Mouse (Mus musculus) hindbrain, embryonic 12.5 days (tissue): ENCODE data around the gene Psen2. TPM values are rescaled to one million over a fixed set of nuclear protein-coding genes. Genes with fewer than 3 reads are reported as not detected.
A peak's percentile ranks its signal among the peaks of the same experiment; 100 is the strongest.

Experiments
- ATAC-seq: fragments of 200-750 bp; cut with Nextera tagmentation; 2 replicates; pipeline ENCODE4 v1.8.0; 2017; ENCODE audit warnings: moderate TSS enrichment; ENCODE audit not compliant: low FRiP score
- H3K27ac ChIP-seq: fragments of 300-500 bp; sonication (generic); 2 replicates; pipeline ENCODE4 v1.5.1; 2016; ENCODE audit warnings: mild to moderate bottlenecking
- H3K27me3 ChIP-seq: fragments of 300-500 bp; sonication (generic); 2 replicates; pipeline ENCODE4 v1.6.1; 2016; ENCODE audit warnings: mild to moderate bottlenecking
- H3K36me3 ChIP-seq: fragments of 300-500 bp; sonication (generic); 2 replicates; pipeline ENCODE4 v1.6.1; 2016; ENCODE audit warnings: mild to moderate bottlenecking
- H3K4me1 ChIP-seq: fragments of 300-500 bp; sonication (generic); 2 replicates; pipeline ENCODE4 v1.6.1; 2016
- H3K4me2 ChIP-seq: fragments of 300-500 bp; sonication (generic); replicated peaks from 2 replicates; pipeline ENCODE4 v1.6.1; 2016; ENCODE audit warnings: mild to moderate bottlenecking
- H3K4me3 ChIP-seq: fragments of 300-500 bp; sonication (generic); 2 replicates; pipeline ENCODE4 v1.5.1; 2016; ENCODE audit warnings: mild to moderate bottlenecking
- H3K9ac ChIP-seq: fragments of 300-500 bp; sonication (generic); 2 replicates; pipeline ENCODE4 v1.6.1; 2016; ENCODE audit warnings: mild to moderate bottlenecking, moderate library complexity
- H3K9me3 ChIP-seq: fragments of 300-500 bp; sonication (generic); replicated peaks from 2 replicates; pipeline ENCODE4 v1.6.1; 2016; ENCODE audit warnings: mild to moderate bottlenecking
- WGBS: fragments of 180-500 bp; shearing (Covaris S2); methylation state at CpG from one replicate; pipeline ENCODE4 v1.1.7; 2016; 5-methylcytosine and 5-hydroxymethylcytosine counted together
- polyA plus RNA-seq: library from polyadenylated mRNA; unstranded; fragments of >200 nt; fragmentation: Nextera tagmentation; extraction: Ambion mirVana; gene quantifications from 2 replicates; pipeline ENCODE4 v1.2.1, GENCODE M21; 2016

The Psen2 gene
- polyA plus RNA-seq, 1 experiment from 2014 or later = 10.3 TPM

DNA sequence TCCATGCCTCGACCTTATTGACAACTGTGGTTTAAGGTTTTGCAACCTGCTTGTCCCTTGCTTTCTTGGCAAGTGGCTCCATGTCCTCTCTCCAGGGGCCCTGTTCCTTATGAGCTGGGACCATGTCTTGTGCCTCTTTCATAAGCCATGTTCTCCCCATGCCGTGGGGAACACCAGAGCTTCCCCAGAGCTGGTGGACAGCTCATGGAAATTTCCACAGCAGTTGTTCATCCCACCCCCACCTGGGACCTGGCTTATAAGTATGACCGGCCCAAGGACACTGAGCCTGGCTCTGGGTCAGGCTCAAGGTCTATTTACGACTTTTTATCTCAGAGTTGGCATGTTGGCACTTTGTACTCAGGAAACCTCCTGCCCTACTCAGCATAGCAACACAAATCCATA is 53.2 kb downstream of the Psen2 start:
- H3K27me3 ChIP-seq = no peaks in the 10 kb centered on the region
- H3K27ac ChIP-seq = no peak overlapping the region
- 0 out of 2 replicates have a peak, but pooled peaks cover 2% of the 10 kb centered on the region for H3K9me3 ChIP-seq
- no peak for ATAC-seq
- H3K4me3 ChIP-seq = no peak overlapping the region
- H3K36me3 ChIP-seq = no peaks in the 10 kb centered on the region
- H3K4me1 ChIP-seq = 0 out of 2 replicates have a peak, but pooled peaks cover 3% of the 10 kb centered on the region
- H3K4me2 ChIP-seq = no peak overlapping the region
- H3K9ac ChIP-seq = no peak overlapping the region
- WGBS = 82% methylated on average over 4 of the region's 4 CpGs

DNA sequence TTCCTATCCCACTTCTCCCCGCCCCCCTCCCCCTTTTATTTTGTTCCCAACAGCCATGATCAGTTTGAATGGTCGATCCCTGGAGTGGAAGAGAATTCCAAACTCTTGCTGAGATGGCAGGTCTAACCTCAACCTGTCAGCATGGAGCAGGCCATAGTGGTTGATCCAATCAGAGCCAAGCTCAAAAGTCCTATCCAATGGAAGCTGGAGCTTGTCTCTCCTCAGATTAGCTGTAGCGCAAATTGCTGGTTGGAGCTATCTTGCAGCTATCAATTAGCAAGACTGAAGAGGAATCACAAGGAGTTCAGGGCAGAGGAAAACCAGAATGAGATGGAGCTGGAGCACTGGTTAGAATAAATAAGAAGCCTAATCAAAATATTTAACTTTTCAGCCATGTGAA is 54.9 kb downstream of the Psen2 start:
- Histone ChIP-seq H3K4me1 (no peaks in the 10 kb centered on the region), H3K27ac (no peak overlapping the region), H3K4me3 (no peak overlapping the region), H3K4me2 (no peak overlapping the region), H3K9ac (no peak overlapping the region), H3K27me3 (no peaks in the 10 kb centered on the region), H3K36me3 (no peaks in the 10 kb centered on the region), H3K9me3 (0 out of 2 replicates have a peak, but pooled peaks cover 4% of the 10 kb centered on the region)
- ATAC-seq = no peak
- 81% methylated on average over 3 of the region's 3 CpGs for WGBS

DNA sequence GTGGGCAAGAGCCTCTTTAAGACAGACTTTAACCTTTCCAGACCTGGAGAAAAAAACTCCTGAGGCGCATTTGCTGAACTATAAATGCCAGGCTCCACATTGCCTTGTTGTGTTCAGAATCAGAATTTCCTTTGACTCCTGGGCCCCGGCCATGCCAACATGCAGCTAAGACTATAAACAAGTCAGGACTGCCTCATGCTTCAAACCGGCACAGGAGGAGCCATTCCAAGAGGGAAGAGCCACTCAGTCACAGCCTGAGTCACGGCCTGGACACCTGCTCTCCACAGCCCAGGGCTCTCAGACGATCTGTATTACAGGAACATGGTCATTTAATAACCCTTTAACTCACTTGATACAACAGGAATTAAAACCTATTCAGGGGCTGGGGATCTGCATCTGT is 62.5 kb downstream of the Psen2 start:
- H3K9ac ChIP-seq = no peak overlapping the region
- H3K4me3 ChIP-seq = no peak overlapping the region
- 71% methylated on average over 5 of the region's 5 CpGs for WGBS
- no peaks in the 10 kb centered on the region for H3K36me3 ChIP-seq
- H3K4me2 ChIP-seq = no peak overlapping the region
- H3K27me3 ChIP-seq = no peaks in the 10 kb centered on the region
- H3K4me1 ChIP-seq = peaks cover 5% of the 10 kb centered on the region; the same call in 1 of the 2 replicates
- H3K9me3 ChIP-seq = 0 out of 2 replicates have a peak, but pooled peaks cover 4% of the 10 kb centered on the region
- no peak overlapping the region for H3K27ac ChIP-seq
- no peak for ATAC-seq

DNA sequence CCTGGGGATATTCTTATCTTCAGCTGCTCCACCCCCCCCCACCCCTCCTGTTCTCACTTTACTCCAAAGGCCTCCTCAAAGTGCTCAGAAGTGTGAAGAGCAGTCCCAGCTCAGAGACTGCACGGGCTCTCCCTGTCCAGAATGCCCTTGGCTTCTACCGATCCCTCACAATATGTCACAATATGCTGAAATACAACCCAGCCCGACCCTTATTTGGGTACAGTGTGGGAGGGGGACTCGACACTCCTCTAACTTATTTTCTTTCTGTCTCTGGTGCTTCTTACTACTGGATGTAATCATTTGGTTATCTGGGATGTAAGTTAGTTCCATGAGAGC is 63.6 kb downstream of the Psen2 start:
- 71% methylated on average over 4 of the region's 4 CpGs for WGBS
- Histone ChIP-seq H3K9ac (no peak overlapping the region), H3K27ac (no peak overlapping the region), H3K4me3 (no peak overlapping the region), H3K4me1 (peaks cover 13% of the 10 kb centered on the region), H3K9me3 (no peaks in the 10 kb centered on the region), H3K27me3 (no peaks in the 10 kb centered on the region), H3K4me2 (no peak overlapping the region), H3K36me3 (no peaks in the 10 kb centered on the region)
- no peak for ATAC-seq

DNA sequence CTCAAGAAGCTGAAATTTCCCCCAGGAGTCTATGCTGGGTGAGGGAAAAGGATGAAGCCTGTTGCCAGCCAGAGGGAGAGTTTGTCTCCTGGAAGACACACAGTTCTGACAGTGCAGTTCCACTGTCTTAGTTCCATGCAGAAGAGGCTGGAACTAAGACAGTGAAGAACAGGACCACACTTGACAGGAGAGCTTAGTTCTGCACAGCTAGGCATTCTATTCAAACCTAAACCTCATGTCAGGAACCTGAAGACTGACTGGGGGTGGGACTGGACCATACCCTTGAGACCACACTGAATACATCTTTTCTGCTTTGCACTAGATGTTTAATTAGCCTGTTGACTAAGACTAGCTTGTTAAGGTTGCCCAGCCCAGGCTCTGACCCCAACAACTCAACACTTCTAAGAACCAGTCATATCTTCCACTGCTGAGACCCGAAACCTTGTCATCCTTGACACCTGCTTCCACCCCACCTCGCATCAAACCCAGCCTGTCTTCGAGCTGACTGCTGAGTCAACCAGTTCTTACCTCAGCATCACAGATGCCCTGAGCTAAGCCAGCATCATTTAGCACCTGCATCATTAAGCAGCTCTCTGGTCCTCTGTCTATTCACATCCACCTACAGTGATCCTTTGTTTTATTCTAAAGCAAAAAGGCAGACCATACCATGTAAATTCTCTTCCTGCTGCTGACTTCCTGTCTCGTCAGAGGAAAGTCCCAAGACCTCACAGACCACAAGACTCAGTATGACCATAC is 64.1 kb downstream of the Psen2 start, which contains the start of gene Coq8a:
Gene Coq8a, minus strand, starts transcription at position 644 of the 756 bp plus-strand sequence.
- Histone ChIP-seq H3K9ac (no peak within 1 kb of the TSS), H3K36me3 (no peaks in the 10 kb centered on the region), H3K9me3 (no peaks in the 10 kb centered on the region), H3K4me1 (peaks cover 14% of the 10 kb centered on the region), H3K27ac (no peak within 1 kb of the TSS), H3K27me3 (peaks cover 5% of the 10 kb centered on the region), H3K4me3 (no peak within 1 kb of the TSS), H3K4me2 (no peak within 1 kb of the TSS)
- 71% methylated on average over 4 of the region's 4 CpGs for WGBS
- ATAC-seq = no peak

DNA sequence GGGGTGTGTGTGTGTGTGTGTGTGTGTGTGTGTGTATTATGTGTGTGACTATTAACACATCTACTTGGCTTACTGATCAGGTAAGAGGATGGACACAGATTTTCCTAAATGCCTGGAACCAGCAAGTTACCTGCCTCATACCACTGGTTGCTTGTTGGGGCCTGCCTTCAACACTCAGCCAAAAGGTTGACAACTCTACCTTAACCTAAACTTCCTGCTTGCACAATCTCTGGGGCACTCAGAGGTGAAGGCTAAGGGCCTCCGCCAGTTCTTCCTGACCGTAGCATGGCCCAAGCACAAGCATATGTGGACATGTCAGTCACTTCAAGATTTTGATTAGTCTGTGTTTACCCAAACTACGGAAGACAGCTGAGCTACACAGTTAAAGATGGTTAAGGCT is 65.3 kb downstream of the Psen2 start:
- no peaks in the 10 kb centered on the region for H3K9me3 ChIP-seq
- no peak for ATAC-seq
- H3K4me2 ChIP-seq = no peak overlapping the region
- H3K4me1 ChIP-seq = peaks cover 14% of the 10 kb centered on the region
- peaks cover 7% of the 10 kb centered on the region for H3K27me3 ChIP-seq
- no peak overlapping the region for H3K4me3 ChIP-seq
- no peaks in the 10 kb centered on the region for H3K36me3 ChIP-seq
- H3K27ac ChIP-seq = no peak overlapping the region
- no peak overlapping the region for H3K9ac ChIP-seq
- WGBS = 87% methylated on average over 3 of the region's 3 CpGs

DNA sequence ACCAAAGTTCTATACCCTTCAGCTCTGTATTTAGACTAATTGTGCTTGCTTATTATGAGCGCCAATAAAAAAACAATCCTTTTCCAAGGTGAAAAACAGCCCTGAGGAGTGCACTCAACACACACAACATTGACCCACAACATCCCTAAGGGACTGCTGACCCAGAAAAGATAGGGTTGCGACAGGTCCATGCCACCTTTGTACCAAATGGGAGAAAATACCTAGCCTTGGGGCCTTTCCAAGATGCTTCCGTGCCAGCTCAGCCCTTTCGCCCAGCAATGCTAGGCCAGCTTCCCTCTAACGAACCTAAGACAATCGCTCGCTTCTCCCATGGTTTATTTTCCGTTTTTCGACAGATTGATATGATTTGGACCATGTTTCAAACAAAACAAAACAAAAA is 66.7 kb downstream of the Psen2 start:
- ATAC-seq = no peak
- H3K9me3 ChIP-seq = no peaks in the 10 kb centered on the region
- H3K36me3 ChIP-seq = no peaks in the 10 kb centered on the region
- H3K9ac ChIP-seq = peak overlapping the region; percentile 49; the same call in 1 of the 2 replicates
- peak overlapping the region; percentile 73 for H3K4me2 ChIP-seq
- H3K4me1 ChIP-seq = peaks cover 14% of the 10 kb centered on the region
- H3K4me3 ChIP-seq = peak overlapping the region; percentile 61; the same call in 1 of the 2 replicates
- no peak overlapping the region for H3K27ac ChIP-seq
- WGBS = 92% methylated on average over 9 of the region's 9 CpGs
- H3K27me3 ChIP-seq = peaks cover 7% of the 10 kb centered on the region

DNA sequence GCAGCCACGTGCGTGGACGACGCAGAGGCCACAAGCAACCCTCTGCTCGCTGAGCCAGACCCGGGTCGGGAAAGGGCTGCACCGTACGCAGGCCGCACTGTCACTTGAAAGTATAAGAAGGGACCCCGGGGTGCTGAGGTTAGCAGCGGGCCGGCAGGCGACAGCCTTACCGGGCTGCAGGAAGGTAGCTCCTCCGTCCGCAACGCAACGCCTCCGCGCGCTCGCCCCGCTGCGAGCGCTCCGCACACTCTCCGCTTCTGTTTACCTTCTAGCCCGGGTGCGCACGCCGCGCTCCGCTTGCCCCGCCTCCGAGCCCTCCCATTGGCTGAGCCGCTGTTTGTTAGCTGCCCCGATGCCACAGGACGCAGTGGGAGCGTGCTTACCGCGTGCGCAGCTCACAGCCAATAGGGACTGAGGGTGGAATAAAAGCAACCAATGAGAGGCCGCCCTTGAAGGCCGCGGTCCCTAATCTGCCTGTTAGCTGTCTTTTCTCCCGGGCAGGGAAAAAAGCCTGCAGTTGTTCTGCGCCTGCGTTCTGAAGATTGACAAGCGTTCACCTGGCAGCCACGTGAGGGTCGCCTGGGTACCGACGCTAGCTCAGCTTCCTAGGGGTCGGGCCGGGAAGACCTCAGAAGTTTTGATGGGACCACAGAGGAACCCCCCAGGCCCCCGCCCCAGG is 67.4 kb downstream of the Psen2 start:
- H3K9me3 ChIP-seq = no peaks in the 10 kb centered on the region
- WGBS = 1% methylated on average over 57 of the region's 57 CpGs
- peak overlapping the region; percentile 61 for H3K4me3 ChIP-seq
- no peaks in the 10 kb centered on the region for H3K36me3 ChIP-seq
- H3K9ac ChIP-seq = peak overlapping the region; percentile 55
- H3K4me1 ChIP-seq = peaks cover 14% of the 10 kb centered on the region
- H3K4me2 ChIP-seq = peak overlapping the region; percentile 73
- peaks cover 7% of the 10 kb centered on the region for H3K27me3 ChIP-seq
- peak; percentile 100 for ATAC-seq
- no peak overlapping the region for H3K27ac ChIP-seq

DNA sequence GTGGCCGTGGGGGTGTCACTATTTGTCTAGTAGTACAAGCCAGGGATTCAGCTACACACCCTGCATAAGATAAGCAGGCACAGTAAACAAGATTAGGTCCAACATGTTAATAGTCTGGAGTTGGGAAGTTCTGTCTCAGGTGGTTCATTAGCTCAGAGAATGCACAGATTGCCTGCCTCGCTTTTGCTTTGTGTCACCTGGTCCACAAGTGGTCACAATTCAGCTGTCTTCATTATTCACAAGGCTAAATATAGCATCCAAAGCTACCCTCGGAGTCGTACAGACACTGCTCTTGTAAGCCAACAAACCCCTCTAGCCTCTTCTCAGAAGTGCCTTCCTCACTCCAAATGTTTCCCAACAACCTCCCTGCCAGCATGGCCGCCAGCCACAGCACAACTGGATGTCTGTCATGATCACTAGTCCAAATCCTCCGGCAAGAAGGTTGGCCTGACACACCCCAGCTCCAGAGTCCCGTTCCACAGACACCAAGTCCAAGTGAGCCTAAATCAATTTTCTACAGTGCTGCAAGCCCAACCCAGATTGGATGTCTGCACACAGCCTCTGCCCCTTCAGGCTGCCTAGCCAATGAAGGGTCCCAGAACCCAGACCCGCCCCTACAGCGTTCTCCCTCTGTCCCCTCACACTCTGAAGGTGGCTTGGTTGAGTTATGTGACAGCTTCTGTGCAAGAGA is 68.3 kb downstream of the Psen2 start:
- peak overlapping the region; percentile 61 for H3K4me3 ChIP-seq
- H3K4me1 ChIP-seq = peaks cover 14% of the 10 kb centered on the region
- 0 out of 2 replicates have a peak overlapping the region, but pooled peaks have one; percentile 55 for H3K9ac ChIP-seq
- 29% methylated on average over 9 of the region's 9 CpGs for WGBS
- no peaks in the 10 kb centered on the region for H3K9me3 ChIP-seq
- H3K4me2 ChIP-seq = peak overlapping the region; percentile 73
- H3K27me3 ChIP-seq = peaks cover 7% of the 10 kb centered on the region
- ATAC-seq = peak; percentile 29
- H3K27ac ChIP-seq = no peak overlapping the region
- H3K36me3 ChIP-seq = no peaks in the 10 kb centered on the region

DNA sequence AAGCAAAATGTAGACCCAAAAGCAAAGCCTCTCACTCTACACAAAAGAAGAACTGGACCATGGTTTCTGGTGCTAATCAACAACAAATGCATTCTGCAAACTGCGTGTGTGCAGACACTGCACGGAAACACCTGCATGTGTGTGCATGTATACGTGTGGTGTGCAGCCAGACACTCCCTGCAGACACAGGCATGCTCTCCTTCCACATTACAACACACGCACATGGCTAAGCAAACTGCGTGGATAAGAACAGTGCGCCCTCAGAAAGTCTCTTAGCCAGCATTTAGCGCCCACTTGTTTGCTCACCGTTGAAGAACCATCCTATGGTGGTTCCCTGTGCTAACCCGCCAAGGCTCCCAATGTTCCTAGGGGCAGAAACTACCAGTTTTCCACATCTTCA is 69.2 kb downstream of the Psen2 start:
- no peak overlapping the region for H3K9ac ChIP-seq

DNA sequence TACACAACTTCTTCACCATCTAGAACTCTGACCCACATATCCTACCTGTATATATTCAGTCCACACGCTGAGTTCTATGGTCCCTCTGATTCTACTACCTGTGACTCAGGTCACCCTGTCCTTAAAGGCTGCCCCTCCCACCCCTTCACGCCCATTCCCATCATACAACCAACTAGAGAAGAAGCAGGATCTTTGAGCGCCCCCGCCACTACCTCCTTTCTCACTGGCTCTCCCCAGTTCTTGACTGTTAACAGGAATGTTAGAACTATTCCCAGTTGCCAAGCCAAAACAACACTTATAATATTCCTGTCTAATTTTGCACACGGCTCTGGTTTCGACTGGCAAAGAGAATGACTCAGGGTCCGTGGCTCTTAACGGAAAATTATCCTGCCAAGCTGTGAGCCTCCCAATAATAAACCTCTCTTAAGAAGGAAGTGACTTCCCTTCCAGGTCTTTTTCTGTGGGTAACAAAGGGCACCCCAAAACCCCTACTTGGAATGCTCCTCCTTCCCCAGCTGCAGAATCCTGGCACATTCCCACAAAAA is 69.8 kb downstream of the Psen2 start:
- ATAC-seq = no peak
- H3K36me3 ChIP-seq = no peaks in the 10 kb centered on the region
- WGBS = 80% methylated on average over 8 of the region's 8 CpGs
- H3K27ac ChIP-seq = no peak overlapping the region
- H3K9me3 ChIP-seq = no peaks in the 10 kb centered on the region
- peaks cover 7% of the 10 kb centered on the region for H3K27me3 ChIP-seq
- H3K9ac ChIP-seq = no peak overlapping the region
- H3K4me2 ChIP-seq = no peak overlapping the region
- no peak overlapping the region for H3K4me3 ChIP-seq
- peaks cover 14% of the 10 kb centered on the region for H3K4me1 ChIP-seq

More for the DNA sequence above, 69.2 kb downstream of the Psen2 start:
- H3K27me3 ChIP-seq = peaks cover 7% of the 10 kb centered on the region
- H3K4me2 ChIP-seq = no peak overlapping the region
- no peak overlapping the region for H3K4me3 ChIP-seq
- no peaks in the 10 kb centered on the region for H3K9me3 ChIP-seq
- 89% methylated on average over 9 of the region's 9 CpGs for WGBS
- H3K36me3 ChIP-seq = no peaks in the 10 kb centered on the region
- no peak overlapping the region for H3K27ac ChIP-seq
- no peak for ATAC-seq
- peaks cover 14% of the 10 kb centered on the region for H3K4me1 ChIP-seq

DNA sequence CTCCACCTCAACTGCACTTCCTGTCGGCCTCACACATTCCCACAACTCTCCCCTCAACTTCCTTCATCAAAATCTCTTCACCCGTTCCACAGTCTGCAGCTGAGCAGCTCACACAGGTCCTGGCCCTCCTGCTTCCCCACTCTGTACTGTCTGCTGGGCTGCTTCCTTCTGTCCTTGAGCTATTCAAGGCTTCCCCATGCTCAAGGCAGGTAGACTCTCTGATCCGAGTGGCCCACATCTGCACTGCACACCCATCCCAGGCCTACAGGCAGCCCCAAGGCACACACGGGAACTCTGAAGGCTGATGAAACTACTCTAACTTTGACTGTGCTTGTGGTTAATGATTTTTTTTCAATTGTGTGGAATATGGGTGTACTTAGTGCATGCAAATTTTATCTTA is 70.4 kb downstream of the Psen2 start:
- WGBS = 60% methylated on average over 4 of the region's 4 CpGs
- no peaks in the 10 kb centered on the region for H3K36me3 ChIP-seq
- peaks cover 7% of the 10 kb centered on the region for H3K27me3 ChIP-seq
- no peaks in the 10 kb centered on the region for H3K9me3 ChIP-seq
- no peak for ATAC-seq
- H3K4me1 ChIP-seq = peaks cover 14% of the 10 kb centered on the region
- no peak overlapping the region for H3K4me2 ChIP-seq
- H3K4me3 ChIP-seq = no peak overlapping the region
- H3K9ac ChIP-seq = no peak overlapping the region
- H3K27ac ChIP-seq = no peak overlapping the region
